Mouse (Mus musculus): Measurements from ENCODE around the gene B3gat2. TPM values are rescaled to one million over a fixed set of nuclear protein-coding genes. Genes with fewer than 3 reads are reported as not detected.
A peak's percentile ranks its signal among the peaks of the same experiment; 100 is the strongest.

The B3gat2 gene
- 10 to 100 TPM; 16.6 to 19.9 TPM for total RNA-seq (2021)

GRCm38 (mm10) chr1:23761502-23762135, at the start of gene B3gat2:
B3gat2 (plus strand) TSS chr1:23761753.
- peak; percentile 70 for DNase-seq
- intact Hi-C loops (cut with DNase I), result loop anchor here (5.0 to 10.0 kb wide), 3 partner anchors 273 to 486 kb away; no protein-coding TSS in a partner anchor

- no peak for DNase-seq
- intact Hi-C loops (cut with DNase I), result no loop called here
These were observed 41.2 kb upstream of the B3gat2 start for GRCm38 (mm10) chr1:23720326-23720725.

GRCm38 (mm10) chr1:23721036-23721435, 40.5 kb upstream of the B3gat2 start:
- intact Hi-C loops (cut with DNase I), result no loop called here

GRCm38 (mm10) chr1:23722469-23723372, 38.8 kb upstream of the B3gat2 start:
- DNase-seq, result no peak
- intact Hi-C loops (cut with DNase I), result no loop called here

More at GRCm38 (mm10) chr1:23721036-23721435, 40.5 kb upstream of the B3gat2 start:
- DNase-seq, result no peak

- no peak for DNase-seq
- intact Hi-C loops (cut with DNase I), result no loop called here
These were observed 30.2 kb upstream of the B3gat2 start for GRCm38 (mm10) chr1:23731324-23731723.

GRCm38 (mm10) chr1:23750864-23751532, 10.6 kb upstream of the B3gat2 start:
- intact Hi-C loops (cut with DNase I), result no loop called here
- no peak for DNase-seq

- intact Hi-C loops (cut with DNase I), result no loop called here
- no peak for DNase-seq
These were observed 8.5 kb upstream of the B3gat2 start for GRCm38 (mm10) chr1:23753091-23753490.

GRCm38 (mm10) chr1:23753591-23753990, 8.0 kb upstream of the B3gat2 start:
- no peak for DNase-seq
- intact Hi-C loops (cut with DNase I), result no loop called here

GRCm38 (mm10) chr1:23754340-23754739, 7.2 kb upstream of the B3gat2 start:
- DNase-seq, result no peak
- intact Hi-C loops (cut with DNase I), result no loop called here

- intact Hi-C loops (cut with DNase I), result no loop called here
- DNase-seq, result no peak
These were observed 6.6 kb upstream of the B3gat2 start for GRCm38 (mm10) chr1:23754967-23755366.

- DNase-seq, result peak; percentile 40
- intact Hi-C loops (cut with DNase I), result loop anchor here (5.0 to 10.0 kb wide), 3 partner anchors 273 to 485 kb away; no protein-coding TSS in a partner anchor
These were observed 659 bp downstream of the B3gat2 start for GRCm38 (mm10) chr1:23762136-23762687.

GRCm38 (mm10) chr1:23762782-23763630, 1.5 kb downstream of the B3gat2 start:
- DNase-seq, result peak; percentile 98
- intact Hi-C loops (cut with DNase I), result loop anchor here (5.0 to 10.0 kb wide), 3 partner anchors 272 to 484 kb away; no protein-coding TSS in a partner anchor

- intact Hi-C loops (cut with DNase I), result loop anchor here (5.0 to 10.0 kb wide), 3 partner anchors 271 to 484 kb away; no protein-coding TSS in a partner anchor
- DNase-seq, result peak; percentile 4
These were observed 2.2 kb downstream of the B3gat2 start for GRCm38 (mm10) chr1:23763726-23764125.

GRCm38 (mm10) chr1:23764710-23765109, 3.2 kb downstream of the B3gat2 start:
- DNase-seq, result peak; percentile 28
- intact Hi-C loops (cut with DNase I), result loop anchor here (5.0 to 10.0 kb wide), 3 partner anchors 270 to 483 kb away; no protein-coding TSS in a partner anchor

- intact Hi-C loops (cut with DNase I), result no loop called here
- no peak for DNase-seq
These were observed 11.5 kb downstream of the B3gat2 start for GRCm38 (mm10) chr1:23773039-23773438.

GRCm38 (mm10) chr1:23792737-23793533, 31.4 kb downstream of the B3gat2 start:
- DNase-seq, result peak; percentile 86
- intact Hi-C loops (cut with DNase I), result no loop called here

GRCm38 (mm10) chr1:23798306-23798705, 36.8 kb downstream of the B3gat2 start:
- DNase-seq, result no peak
- intact Hi-C loops (cut with DNase I), result no loop called here

- DNase-seq, result no peak
- intact Hi-C loops (cut with DNase I), result no loop called here
These were observed 60.1 kb downstream of the B3gat2 start for GRCm38 (mm10) chr1:23821615-23822014.

All from left cerebral cortex, postnatal 4 days (tissue).